Mouse (Mus musculus) limb, embryonic 15.5 days (tissue): ENCODE measurements around the gene Heatr9. TPM values are rescaled to one million over a fixed set of nuclear protein-coding genes. Genes with fewer than 3 reads are reported as not detected.
A peak's percentile ranks its signal among the peaks of the same experiment; 100 is the strongest.
"Not testable (repeated sequence)": the region's sequence is repeated elsewhere in the genome, so short reads cannot be mapped to it uniquely, and the experiment has no call there.

Experiments
- ATAC-seq: fragments of 200-750 bp; cut with Nextera tagmentation; 2 replicates; pipeline ENCODE4 v1.8.0; 2017; ENCODE audit warnings: low read depth, moderate TSS enrichment; ENCODE audit not compliant: insufficient number of reproducible peaks, low FRiP score, low TSS enrichment
- H3K27ac ChIP-seq: fragments of 300-500 bp; sonication (generic); 2 replicates; pipeline ENCODE4 v1.5.1; 2015; ENCODE audit warnings: moderate library complexity, mild to moderate bottlenecking, inconsistent platforms
- H3K27me3 ChIP-seq: fragments of 300-500 bp; sonication (generic); 2 replicates; pipeline ENCODE4 v1.6.1; 2015; ENCODE audit warnings: inconsistent platforms
- H3K36me3 ChIP-seq: fragments of 300-500 bp; sonication (generic); 2 replicates; pipeline ENCODE4 v1.6.1; 2015; ENCODE audit warnings: inconsistent platforms
- H3K4me1 ChIP-seq: fragments of 300-500 bp; sonication (generic); 2 replicates; pipeline ENCODE4 v1.6.1; 2015; ENCODE audit warnings: inconsistent platforms
- H3K4me2 ChIP-seq: fragments of 300-500 bp; sonication (generic); 2 replicates; pipeline ENCODE4 v1.6.1; 2015; ENCODE audit warnings: mild to moderate bottlenecking, inconsistent platforms
- H3K4me3 ChIP-seq: fragments of 300-500 bp; sonication (generic); 2 replicates; pipeline ENCODE4 v1.5.1; 2015; ENCODE audit warnings: mild to moderate bottlenecking, inconsistent platforms
- H3K9ac ChIP-seq: fragments of 300-500 bp; sonication (generic); 2 replicates; pipeline ENCODE4 v1.6.1; 2015; ENCODE audit warnings: inconsistent platforms
- H3K9me3 ChIP-seq: fragments of 300-500 bp; sonication (generic); 2 replicates; pipeline ENCODE4 v1.6.1; 2016; ENCODE audit warnings: inconsistent platforms
- WGBS: fragments of 180-500 bp; shearing (Covaris S2); methylation state at CpG from one replicate; pipeline ENCODE4 v1.1.7; 2015; 5-methylcytosine and 5-hydroxymethylcytosine counted together
- polyA plus RNA-seq: library from polyadenylated mRNA; unstranded; fragments of >200 nt; fragmentation: Nextera tagmentation; extraction: Ambion mirVana; gene quantifications from 2 replicates; pipeline ENCODE4 v1.2.1, GENCODE M21; 2015

The Heatr9 gene
- polyA plus RNA-seq, 1 experiment from 2014 or later = not detected

DNA sequence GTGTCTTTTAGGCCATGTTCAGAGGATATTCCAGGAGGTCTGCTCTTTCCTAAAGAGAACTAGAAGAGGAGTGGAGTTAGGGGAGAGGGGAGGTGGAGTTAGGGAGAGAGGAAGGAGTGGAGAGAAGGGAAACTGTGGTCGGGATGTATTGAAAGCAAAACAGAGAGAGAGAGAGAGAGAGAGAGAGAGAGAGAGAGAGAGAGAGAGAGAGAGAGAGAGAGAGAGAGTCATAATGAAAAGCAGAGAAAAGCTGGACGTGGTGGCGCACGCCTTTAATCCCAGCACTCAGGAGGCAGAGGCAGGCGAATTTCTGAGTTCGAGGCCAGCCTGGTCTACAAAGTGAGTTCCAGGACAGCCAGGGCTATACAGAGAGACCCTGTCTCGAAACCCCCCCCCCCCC, 29.1 kb upstream of the Heatr9 start:
- not testable (repeated sequence) for H3K9ac ChIP-seq, H3K36me3 ChIP-seq, ATAC-seq, H3K9me3 ChIP-seq, H3K4me3 ChIP-seq, H3K27me3 ChIP-seq, H3K4me2 ChIP-seq, H3K27ac ChIP-seq, H3K4me1 ChIP-seq
- WGBS = 78% methylated on average over 7 of the region's 7 CpGs

DNA sequence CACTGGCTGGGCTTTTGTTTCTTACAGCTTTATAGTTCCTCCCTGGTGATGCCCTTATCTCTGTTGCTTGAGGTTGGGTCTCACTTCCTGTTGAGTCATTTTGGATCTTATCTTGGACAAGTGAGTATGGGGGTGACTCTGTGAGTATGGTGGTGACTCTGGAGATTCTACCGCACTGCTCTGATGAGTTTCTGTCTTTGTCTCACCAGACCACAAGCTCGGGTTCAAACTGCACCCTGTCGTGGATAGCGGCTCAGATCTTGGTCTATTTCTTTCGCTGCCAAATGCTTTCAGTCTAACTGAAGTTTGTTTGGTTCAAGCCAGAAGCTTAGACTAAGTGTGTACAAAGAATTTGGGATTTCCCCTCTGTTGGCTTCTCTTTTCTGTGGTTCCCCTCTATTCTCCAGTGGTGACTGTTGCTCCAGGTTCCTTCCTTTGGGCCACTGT, 28.2 kb upstream of the Heatr9 start:
- H3K27me3 ChIP-seq = no peaks in the 10 kb centered on the region
- no peak for ATAC-seq
- 91% methylated on average over 5 of the region's 5 CpGs for WGBS

DNA sequence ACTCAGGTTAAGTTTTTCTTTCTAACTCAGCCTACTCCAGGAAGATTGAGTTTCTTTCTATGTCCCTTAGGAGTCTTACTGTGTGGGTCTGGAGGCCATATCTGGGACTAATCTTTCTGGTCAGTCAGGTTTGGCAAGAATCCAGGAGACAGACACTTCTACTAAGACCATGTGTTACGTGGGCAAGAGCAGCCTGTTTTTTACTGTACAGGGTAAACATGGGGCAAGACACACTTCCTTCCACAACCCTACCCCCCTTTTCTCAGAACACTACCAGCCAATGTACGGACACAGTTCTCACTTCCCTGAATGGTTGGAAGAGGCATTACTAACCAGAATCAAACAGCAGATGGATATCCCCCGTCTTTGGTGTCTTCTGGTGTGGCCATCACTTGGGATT, 22.2 kb upstream of the Heatr9 start:
- H3K27me3 ChIP-seq = no peaks in the 10 kb centered on the region
- H3K4me3 ChIP-seq = no peak overlapping the region
- H3K9me3 ChIP-seq = no peaks in the 10 kb centered on the region
- no peak overlapping the region for H3K9ac ChIP-seq
- H3K36me3 ChIP-seq = no peaks in the 10 kb centered on the region
- no peak overlapping the region for H3K27ac ChIP-seq
- H3K4me2 ChIP-seq = no peak overlapping the region
- WGBS = 47% methylated on average over 3 of the region's 3 CpGs
- ATAC-seq = no peak
- H3K4me1 ChIP-seq = no peaks in the 10 kb centered on the region

More for the DNA sequence above, 28.2 kb upstream of the Heatr9 start:
- Histone ChIP-seq H3K36me3 (no peaks in the 10 kb centered on the region), H3K4me2 (no peak overlapping the region), H3K4me3 (no peak overlapping the region), H3K9me3 (no peaks in the 10 kb centered on the region), H3K27ac (no peak overlapping the region), H3K9ac (no peak overlapping the region), H3K4me1 (no peaks in the 10 kb centered on the region)

DNA sequence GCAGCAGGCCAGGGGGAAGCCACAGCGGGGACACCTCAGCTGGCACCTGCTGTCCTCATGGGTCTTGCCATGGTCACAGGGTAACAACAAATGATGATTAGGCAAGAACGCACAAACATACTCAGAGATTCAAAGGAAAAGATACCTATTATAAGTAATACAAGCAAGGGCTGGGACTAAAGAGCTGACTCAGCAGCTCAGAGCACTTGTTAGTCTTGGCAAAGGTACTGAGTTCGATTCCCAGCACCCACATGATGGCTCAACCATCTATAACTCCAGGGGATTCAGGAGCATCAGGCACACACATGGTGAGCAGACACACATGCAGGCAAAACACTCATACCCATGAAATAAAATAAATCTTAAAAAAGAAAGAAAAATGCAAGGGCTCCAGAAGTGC, 19.4 kb upstream of the Heatr9 start:
- H3K9me3 ChIP-seq = no peaks in the 10 kb centered on the region
- H3K27me3 ChIP-seq = no peaks in the 10 kb centered on the region
- H3K4me1 ChIP-seq = no peaks in the 10 kb centered on the region
- H3K4me3 ChIP-seq = no peak overlapping the region
- 84% methylated on average over 3 of the region's 3 CpGs for WGBS
- no peaks in the 10 kb centered on the region for H3K36me3 ChIP-seq
- H3K4me2 ChIP-seq = no peak overlapping the region
- no peak overlapping the region for H3K27ac ChIP-seq
- H3K9ac ChIP-seq = no peak overlapping the region
- no peak for ATAC-seq

DNA sequence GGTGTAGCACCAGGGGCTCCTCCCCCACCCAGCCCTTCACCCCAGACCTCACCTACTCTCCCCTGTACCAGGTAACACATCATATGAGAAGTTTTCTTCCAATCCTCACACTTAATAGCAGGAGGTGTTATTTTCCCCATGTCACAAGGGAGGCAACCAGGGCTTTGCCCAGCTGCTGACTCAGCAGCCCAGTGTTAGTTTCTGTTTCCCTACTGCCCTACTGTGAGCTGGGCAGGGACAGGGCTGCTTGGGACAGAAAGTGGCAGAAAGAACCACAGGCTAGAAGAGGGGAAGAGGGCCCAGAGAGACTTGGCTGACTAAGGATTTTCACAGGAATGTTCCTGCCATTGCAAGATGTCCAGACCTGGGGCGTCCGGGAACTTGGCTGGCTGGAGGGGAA, 19.0 kb upstream of the Heatr9 start:
- H3K4me2 ChIP-seq = no peak overlapping the region
- no peak overlapping the region for H3K4me3 ChIP-seq
- no peaks in the 10 kb centered on the region for H3K4me1 ChIP-seq
- no peak overlapping the region for H3K27ac ChIP-seq
- H3K9me3 ChIP-seq = no peaks in the 10 kb centered on the region
- 68% methylated on average over 2 of the region's 2 CpGs for WGBS
- H3K27me3 ChIP-seq = no peaks in the 10 kb centered on the region
- H3K36me3 ChIP-seq = no peaks in the 10 kb centered on the region
- no peak for ATAC-seq
- no peak overlapping the region for H3K9ac ChIP-seq

DNA sequence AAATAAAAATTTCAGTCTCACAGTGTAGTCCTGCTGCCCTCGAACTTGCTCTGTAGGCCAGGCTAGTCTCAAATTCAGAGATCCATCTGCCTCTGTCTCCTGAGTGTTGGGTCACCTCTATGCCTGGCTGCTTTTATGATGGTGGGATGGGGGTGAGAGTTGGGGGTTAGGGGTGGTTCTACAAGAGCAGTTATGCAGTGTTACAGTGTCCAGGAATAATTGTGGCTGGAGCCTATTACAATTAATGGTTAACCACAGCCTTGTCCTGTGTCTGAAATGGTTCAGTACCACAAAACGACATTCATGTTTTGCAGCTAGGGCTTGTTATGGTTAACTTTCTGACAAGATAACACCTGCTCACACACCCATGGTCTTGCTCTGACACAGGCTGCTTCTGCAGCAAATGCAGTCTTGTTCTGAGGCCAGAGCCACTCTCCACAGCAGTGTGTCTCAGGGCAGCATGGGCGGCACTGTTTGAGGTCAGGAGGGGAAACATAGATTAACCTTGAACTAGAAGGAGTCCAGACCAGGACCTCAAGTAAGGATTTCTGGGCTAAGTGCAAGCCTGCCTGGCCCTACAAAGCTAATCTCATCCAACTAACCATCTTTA, 16.8 kb upstream of the Heatr9 start:
- Histone ChIP-seq H3K36me3 (no peaks in the 10 kb centered on the region), H3K4me1 (peaks cover 13% of the 10 kb centered on the region)
- 70% methylated on average over 3 of the region's 3 CpGs for WGBS

DNA sequence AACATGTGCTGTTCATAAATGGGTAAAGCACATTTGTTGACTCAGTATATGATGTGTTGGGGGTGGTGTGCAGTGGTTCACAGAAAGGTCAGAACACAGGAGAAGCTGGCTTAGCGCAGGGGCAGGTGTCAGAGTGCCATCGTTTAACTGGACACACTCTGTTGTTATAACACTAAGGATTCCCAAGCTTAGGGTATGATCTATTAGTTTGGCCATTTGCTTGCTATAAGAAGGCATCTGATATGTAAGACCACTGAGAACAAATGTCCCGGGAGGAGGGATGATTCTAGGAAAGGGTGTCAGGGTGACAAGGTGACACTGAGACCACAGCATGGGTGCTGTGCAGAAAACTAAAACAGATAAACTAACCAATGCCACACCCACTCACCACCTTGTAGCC, 14.9 kb upstream of the Heatr9 start:
- H3K4me2 ChIP-seq = no peak overlapping the region
- no peak overlapping the region for H3K27ac ChIP-seq
- no peaks in the 10 kb centered on the region for H3K9me3 ChIP-seq
- H3K36me3 ChIP-seq = no peaks in the 10 kb centered on the region
- no peaks in the 10 kb centered on the region for H3K27me3 ChIP-seq
- no peak for ATAC-seq
- 66% methylated on average over 3 of the region's 3 CpGs for WGBS
- peaks cover 13% of the 10 kb centered on the region for H3K4me1 ChIP-seq
- no peak overlapping the region for H3K4me3 ChIP-seq
- H3K9ac ChIP-seq = no peak overlapping the region

More for the DNA sequence above, 16.8 kb upstream of the Heatr9 start:
- ATAC-seq = no peak
- H3K9ac ChIP-seq = no peak overlapping the region
- no peak overlapping the region for H3K27ac ChIP-seq
- H3K4me2 ChIP-seq = no peak overlapping the region
- no peaks in the 10 kb centered on the region for H3K27me3 ChIP-seq
- no peaks in the 10 kb centered on the region for H3K9me3 ChIP-seq
- no peak overlapping the region for H3K4me3 ChIP-seq

DNA sequence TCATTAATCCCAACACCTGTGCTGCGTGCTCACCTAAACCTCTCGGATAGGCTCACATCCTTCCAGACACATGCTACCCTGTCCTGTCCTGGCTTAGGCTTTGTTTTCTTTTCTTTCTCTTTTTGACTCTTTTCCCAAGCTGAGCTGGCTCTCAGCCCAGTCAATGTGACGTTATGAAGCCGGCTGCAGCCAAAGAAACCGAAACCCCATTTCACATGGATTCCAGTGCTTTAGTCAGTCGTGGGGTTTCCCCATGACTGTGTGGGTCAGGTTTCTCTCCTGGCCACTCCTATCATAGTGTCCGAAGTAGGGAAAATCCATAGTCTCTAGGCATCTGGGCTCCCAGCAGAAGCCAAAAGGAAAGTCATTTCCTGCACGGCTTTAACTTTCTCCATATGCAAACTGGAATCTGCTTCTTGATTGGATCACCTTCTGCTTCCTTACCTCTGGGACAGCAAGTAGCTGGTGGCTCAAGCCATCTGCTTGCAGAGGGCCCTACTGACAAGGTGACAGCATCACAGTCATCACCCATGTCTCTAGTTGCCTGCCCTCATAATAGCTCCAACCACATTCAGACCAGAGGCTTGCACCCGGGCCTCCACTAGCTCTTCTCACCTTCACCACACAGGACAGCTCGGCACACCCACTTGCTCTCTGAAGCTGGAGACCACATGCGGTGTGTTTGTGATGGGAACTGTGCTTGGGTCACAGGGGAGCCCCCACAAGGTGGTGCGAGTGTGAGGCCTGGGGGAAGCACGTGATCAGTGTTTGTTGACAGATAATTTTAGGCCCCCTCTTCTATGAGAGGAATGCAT, 12.8 kb upstream of the Heatr9 start:
- Histone ChIP-seq H3K27me3 (no peaks in the 10 kb centered on the region), H3K9ac (no peak overlapping the region), H3K27ac (peak overlapping the region; percentile 39), H3K9me3 (no peaks in the 10 kb centered on the region), H3K36me3 (no peaks in the 10 kb centered on the region), H3K4me2 (peak overlapping the region; percentile 24), H3K4me1 (peaks cover 13% of the 10 kb centered on the region), H3K4me3 (peak overlapping the region; percentile 14; the same call in 1 of the 2 replicates)
- peak; percentile 81 for ATAC-seq
- WGBS = 21% methylated on average over 13 of the region's 13 CpGs

DNA sequence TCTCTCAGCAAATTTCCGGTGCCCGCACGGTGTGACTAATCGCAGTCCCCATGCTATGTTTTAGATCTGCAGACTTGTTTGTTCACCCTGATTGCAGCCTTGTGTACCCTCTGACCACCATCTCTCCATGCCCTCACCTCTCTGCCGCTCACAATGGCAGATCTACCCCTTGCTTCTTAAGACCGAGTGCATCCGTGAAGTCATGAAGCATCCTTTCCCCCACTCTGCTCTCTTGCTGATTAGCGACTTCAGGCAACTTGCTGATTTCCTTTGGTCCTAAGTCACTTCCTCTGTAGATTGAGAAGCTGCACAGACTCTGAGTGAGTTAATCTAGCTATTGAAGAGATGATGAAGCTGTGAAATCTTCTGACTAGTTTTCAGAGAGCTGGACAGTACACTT, 12.2 kb upstream of the Heatr9 start:
- 0 out of 2 replicates have a peak overlapping the region, but pooled peaks have one; percentile 39 for H3K27ac ChIP-seq
- no peaks in the 10 kb centered on the region for H3K9me3 ChIP-seq
- no peak overlapping the region for H3K4me3 ChIP-seq
- H3K9ac ChIP-seq = no peak overlapping the region
- ATAC-seq = no peak
- no peaks in the 10 kb centered on the region for H3K36me3 ChIP-seq
- peaks cover 13% of the 10 kb centered on the region for H3K4me1 ChIP-seq
- no peaks in the 10 kb centered on the region for H3K27me3 ChIP-seq
- H3K4me2 ChIP-seq = peak overlapping the region; percentile 24; the same call in 1 of the 2 replicates
- 75% methylated on average over 8 of the region's 8 CpGs for whole genome bisulfite sequencing

DNA sequence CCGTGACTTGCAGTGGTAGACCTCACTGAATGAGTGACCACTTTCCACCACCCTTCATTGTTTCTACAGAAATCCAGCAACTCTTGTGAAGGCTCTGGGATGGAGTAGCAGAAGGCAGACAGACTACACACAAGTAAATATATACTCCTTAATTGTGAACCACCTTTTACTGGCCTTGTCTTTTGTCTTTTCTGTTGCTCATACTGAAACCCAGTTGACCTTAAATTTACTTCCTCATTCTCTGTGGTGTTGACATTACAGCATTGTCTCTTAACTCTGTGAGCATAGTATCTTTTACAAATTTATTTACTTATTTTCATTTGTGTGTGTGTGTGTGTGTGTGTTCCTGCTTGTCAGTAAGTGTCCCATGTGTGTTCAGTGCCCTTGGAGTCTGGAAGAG, 11.2 kb upstream of the Heatr9 start:
- H3K9ac ChIP-seq = no peak overlapping the region
- no peak overlapping the region for H3K4me3 ChIP-seq
- H3K9me3 ChIP-seq = no peaks in the 10 kb centered on the region
- ATAC-seq = no peak
- H3K4me2 ChIP-seq = no peak overlapping the region
- no peaks in the 10 kb centered on the region for H3K36me3 ChIP-seq
- no peaks in the 10 kb centered on the region for H3K27me3 ChIP-seq
- peaks cover 13% of the 10 kb centered on the region for H3K4me1 ChIP-seq
- 100% methylated on average over 1 of the region's 1 CpGs for WGBS
- H3K27ac ChIP-seq = no peak overlapping the region

DNA sequence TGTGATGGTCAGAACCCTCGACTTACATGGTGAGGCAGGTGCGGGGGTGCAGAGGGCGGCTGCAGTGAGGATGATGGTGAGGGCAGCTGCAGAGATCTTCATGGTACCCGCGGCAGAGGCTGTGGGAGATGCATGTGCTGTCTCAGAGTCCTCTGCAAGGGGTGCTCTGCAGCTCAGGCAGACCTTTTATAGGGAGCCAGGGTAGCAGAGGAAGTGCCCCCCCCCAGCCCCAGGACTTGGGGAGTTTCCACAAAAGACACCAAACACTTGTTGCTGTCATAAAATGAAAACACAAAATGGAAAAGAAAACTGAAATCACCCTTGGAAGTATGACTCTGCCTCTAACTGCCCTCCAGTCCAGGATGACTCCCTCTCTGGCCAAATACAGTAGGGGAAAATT, 8.4 kb upstream of the Heatr9 start, which contains the start of gene Ccl5:
TSS of gene Ccl5 (minus strand) at position 159 of the 400 bp plus-strand sequence.
- Histone ChIP-seq H3K27me3 (no peaks in the 10 kb centered on the region), H3K9me3 (no peaks in the 10 kb centered on the region), H3K27ac (no peak within 1 kb of the TSS), H3K4me2 (no peak within 1 kb of the TSS), H3K4me3 (no peak within 1 kb of the TSS), H3K4me1 (peaks cover 13% of the 10 kb centered on the region), H3K36me3 (no peaks in the 10 kb centered on the region), H3K9ac (no peak within 1 kb of the TSS)
- no peak for ATAC-seq
- 87% methylated on average over 5 of the region's 5 CpGs for WGBS

DNA sequence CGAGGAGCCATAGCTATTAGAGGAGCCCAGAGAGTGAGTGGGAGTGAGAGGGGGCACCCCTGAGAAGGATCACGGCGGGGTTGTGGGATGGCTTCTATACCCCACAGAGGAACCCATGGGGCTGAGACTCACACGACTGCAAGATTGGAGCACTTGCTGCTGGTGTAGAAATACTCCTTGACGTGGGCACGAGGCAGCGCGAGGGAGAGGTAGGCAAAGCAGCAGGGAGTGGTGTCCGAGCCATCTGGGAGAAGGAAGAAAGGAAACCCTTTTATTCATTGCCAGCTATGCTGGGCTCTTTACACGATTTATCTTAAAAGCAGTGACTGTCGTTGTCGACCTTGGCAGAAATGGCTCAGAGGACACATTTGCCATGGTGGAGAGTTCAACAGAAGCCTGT, 7.0 kb upstream of the Heatr9 start:
- Histone ChIP-seq H3K9me3 (no peaks in the 10 kb centered on the region), H3K27me3 (no peaks in the 10 kb centered on the region), H3K4me3 (no peak overlapping the region), H3K9ac (no peak overlapping the region), H3K27ac (no peak overlapping the region), H3K4me2 (no peak overlapping the region), H3K4me1 (0 out of 2 replicates have a peak, but pooled peaks cover 1% of the 10 kb centered on the region), H3K36me3 (no peaks in the 10 kb centered on the region)
- ATAC-seq = no peak
- 76% methylated on average over 12 of the region's 12 CpGs for WGBS
